Mouse (Mus musculus): ENCODE measurements around the gene Trim46. TPM values are rescaled to one million over a fixed set of nuclear protein-coding genes. Genes with fewer than 3 reads are reported as not detected.

Gene Trim46
- total RNA-seq, 2 experiments from 2014 or later: 0.14 to 0.31 TPM

Small RNAs within 50 kb of the gene (microRNA-seq; reads per million reads assigned to microRNA genes)
- gene Mir92b: 29.0 reads per million, percentile 41 among the genes with 10 or more reads in this experiment

Other genes starting within 250 kb of the Trim46 start
- 10 to 100 TPM; 15.4 to 20.2 TPM for gene Rusc1, start 153.0 kb downstream of the Trim46 start, total RNA-seq (2021)
- not detected for gene Gm43738, start 145.2 kb downstream of the Trim46 start, total RNA-seq (2021)
- 10 to 100 TPM; 27.2 to 27.8 TPM for gene Fdps, start 144.3 kb downstream of the Trim46 start, total RNA-seq (2021)
- gene Pklr, start 110.2 kb downstream of the Trim46 start, total RNA-seq (2021): not detected
- gene Hcn3, start 86.1 kb downstream of the Trim46 start, total RNA-seq (2021): under 1 TPM; 0.14 to 0.26 TPM
- gene Clk2, start 81.5 kb downstream of the Trim46 start, total RNA-seq (2021): 10 to 100 TPM; 16.6 to 18.6 TPM
- gene Scamp3, start 68.8 kb downstream of the Trim46 start, total RNA-seq (2021): 10 to 100 TPM; 37.8 to 38.4 TPM
- gene Fam189b, start 63.2 kb downstream of the Trim46 start, total RNA-seq (2021): 10 to 100 TPM; 16.5 to 22.2 TPM
- 10 to 100 TPM; 15.5 to 17.8 TPM for gene Gba, start 43.4 kb downstream of the Trim46 start, total RNA-seq (2021)
- 1 to 10 TPM; 3.6 to 9.2 TPM for gene Thbs3, start 31.1 kb downstream of the Trim46 start, total RNA-seq (2021)
- 10 to 100 TPM; 45.4 to 46.7 TPM for gene Mtx1, start 19.2 kb downstream of the Trim46 start, total RNA-seq (2021)
- gene Muc1, start 17.3 kb downstream of the Trim46 start, total RNA-seq (2021): under 1 TPM; 0.18 to 0.40 TPM
- 10 to 100 TPM; 70.2 to 74.5 TPM for gene Krtcap2, start 343 bp downstream of the Trim46 start, total RNA-seq (2021)
- gene Dpm3, start 13.0 kb upstream of the Trim46 start, total RNA-seq (2021): 10 to 100 TPM; 22.6 to 24.3 TPM
- gene Slc50a1, start 24.3 kb upstream of the Trim46 start, total RNA-seq (2021): 1 to 10 TPM; 7.0 to 8.9 TPM
- gene Efna1, start 34.8 kb upstream of the Trim46 start, total RNA-seq (2021): 10 to 100 TPM in 1 of 2 experiments, 1 to 10 TPM in 1; 5.7 to 18.8 TPM
- gene Efna3, start 76.7 kb upstream of the Trim46 start, total RNA-seq (2021): not detected
- not detected for gene Efna4, start 91.7 kb upstream of the Trim46 start, total RNA-seq (2021)
- gene Adam15, start 103.7 kb upstream of the Trim46 start, total RNA-seq (2021): 10 to 100 TPM; 16.9 to 26.1 TPM
- not detected for gene Dcst2, start 115.7 kb upstream of the Trim46 start, total RNA-seq (2021)
- not detected for gene Dcst1, start 118.9 kb upstream of the Trim46 start, total RNA-seq (2021)
- 10 to 100 TPM; 26.4 to 28.3 TPM for gene Zbtb7b, start 148.5 kb upstream of the Trim46 start, total RNA-seq (2021)
- gene Lenep, start 156.5 kb upstream of the Trim46 start, total RNA-seq (2021): under 1 TPM in 1 of 2 experiments, not detected in 1; 0.59 TPM
- gene Flad1, start 165.6 kb upstream of the Trim46 start, total RNA-seq (2021): 10 to 100 TPM; 45.2 to 51.6 TPM
- 1 to 10 TPM; 2.2 to 2.7 TPM for gene Cks1b, start 172.1 kb upstream of the Trim46 start, total RNA-seq (2021)
- 10 to 100 TPM; 14.7 to 19.1 TPM for gene Shc1, start 172.1 kb upstream of the Trim46 start, total RNA-seq (2021)
- 10 to 100 TPM in 1 of 2 experiments, 1 to 10 TPM in 1; 7.8 to 11.6 TPM for gene Pygo2, start 183.9 kb upstream of the Trim46 start, total RNA-seq (2021)
- gene Pbxip1, start 190.4 kb upstream of the Trim46 start, total RNA-seq (2021): 100 to 1,000 TPM; 226 to 236 TPM
- gene Pmvk, start 208.2 kb upstream of the Trim46 start, total RNA-seq (2021): 1 to 10 TPM; 8.7 to 9.2 TPM

Data from gastrocnemius, adult 18-20 months (tissue).